Mouse (Mus musculus): Measurements from ENCODE around the gene Naif1. TPM values are rescaled to one million over a fixed set of nuclear protein-coding genes. Genes with fewer than 3 reads are reported as not detected.

The Naif1 gene
- polyA plus RNA-seq (2012; rRNA removed), result 4.8 and 5.2 TPM in 2 replicates

GRCm38 (mm10) chr2:32449761-32450754 is at the start of gene Naif1:
TSS of gene Naif1 (plus strand) at chr2:32450457.
- DNase-seq, result no peak
- H3K27ac ChIP-seq (ENCODE audit: insufficient read depth, low read depth, low read length), result no peak within 1 kb of the TSS
- no peaks in the 10 kb centered on the region for H3K36me3 ChIP-seq (ENCODE audit: control insufficient read depth, insufficient read depth, low read length)
- no peaks in the 10 kb centered on the region for H3K27me3 ChIP-seq (replicated peaks; ENCODE audit: control insufficient read depth, insufficient read depth, low read length)
- no peak for TF ChIP-seq CTCF (conservative IDR thresholded peaks at IDR 0.05; ENCODE audit: insufficient read depth, insufficient read length, low read depth, low read length)
- TF ChIP-seq POLR2A (IDR thresholded peaks at IDR 0.05; ENCODE audit: low read depth, low read length), result no peak
- peak within 1 kb of the TSS; percentile 63 for H3K4me3 ChIP-seq (ENCODE audit: insufficient read depth, low read depth, low read length)
- peaks cover 20% of the 10 kb centered on the region for H3K4me1 ChIP-seq (ENCODE audit: control insufficient read depth, insufficient read depth, low read length)
- WGBS, result 80% methylated on average over 15 of the region's 15 CpGs

GRCm38 (mm10) chr2:32404663-32405062 is 45.6 kb upstream of the Naif1 start:
- DNase-seq, result peak; percentile 97
- WGBS, result 20% methylated on average over 2 of the region's 2 CpGs
- Histone ChIP-seq H3K27ac (ENCODE audit: insufficient read depth, low read depth, low read length) (no peak overlapping the region), H3K36me3 (ENCODE audit: control insufficient read depth, insufficient read depth, low read length) (peaks cover 1% of the 10 kb centered on the region; the same call in 1 of the 2 replicates), H3K4me3 (ENCODE audit: insufficient read depth, low read depth, low read length) (no peak overlapping the region), H3K4me1 (ENCODE audit: control insufficient read depth, insufficient read depth, low read length) (peaks cover 23% of the 10 kb centered on the region), H3K27me3 (replicated peaks; ENCODE audit: control insufficient read depth, insufficient read depth, low read length) (no peaks in the 10 kb centered on the region)
- peak; percentile 100 for TF ChIP-seq CTCF (conservative IDR thresholded peaks at IDR 0.05; ENCODE audit: insufficient read depth, insufficient read length, low read depth, low read length)
- TF ChIP-seq POLR2A (IDR thresholded peaks at IDR 0.05; ENCODE audit: low read depth, low read length), result no peak

- Histone ChIP-seq H3K27ac (ENCODE audit: insufficient read depth, low read depth, low read length) (peak overlapping the region; percentile 88), H3K36me3 (ENCODE audit: control insufficient read depth, insufficient read depth, low read length) (peaks cover under 1% of the 10 kb centered on the region; the same call in 1 of the 2 replicates), H3K4me1 (ENCODE audit: control insufficient read depth, insufficient read depth, low read length) (peaks cover 23% of the 10 kb centered on the region), H3K4me3 (ENCODE audit: insufficient read depth, low read depth, low read length) (no peak overlapping the region), H3K27me3 (replicated peaks; ENCODE audit: control insufficient read depth, insufficient read depth, low read length) (no peaks in the 10 kb centered on the region)
- WGBS, result 54% methylated on average over 7 of the region's 7 CpGs
- TF ChIP-seq CTCF (conservative IDR thresholded peaks at IDR 0.05; ENCODE audit: insufficient read depth, insufficient read length, low read depth, low read length) (no peak), POLR2A (IDR thresholded peaks at IDR 0.05; ENCODE audit: low read depth, low read length) (no peak)
- DNase-seq, result peak; percentile 76
These were observed 43.0 kb upstream of the Naif1 start for GRCm38 (mm10) chr2:32407144-32407824.

GRCm38 (mm10) chr2:32408429-32409424 is 41.5 kb upstream of the Naif1 start:
- H3K4me1 ChIP-seq (ENCODE audit: control insufficient read depth, insufficient read depth, low read length), result peaks cover 23% of the 10 kb centered on the region
- H3K36me3 ChIP-seq (ENCODE audit: control insufficient read depth, insufficient read depth, low read length), result no peaks in the 10 kb centered on the region
- peak; percentile 95 for DNase-seq
- H3K27ac ChIP-seq (ENCODE audit: insufficient read depth, low read depth, low read length), result peak overlapping the region; percentile 99
- no peak overlapping the region for H3K4me3 ChIP-seq (ENCODE audit: insufficient read depth, low read depth, low read length)
- 30% methylated on average over 25 of the region's 25 CpGs for WGBS
- no peaks in the 10 kb centered on the region for H3K27me3 ChIP-seq (replicated peaks; ENCODE audit: control insufficient read depth, insufficient read depth, low read length)
- TF ChIP-seq CTCF (conservative IDR thresholded peaks at IDR 0.05; ENCODE audit: insufficient read depth, insufficient read length, low read depth, low read length) (0 out of 2 replicates have a peak, but pooled peaks have one; percentile 1), POLR2A (IDR thresholded peaks at IDR 0.05; ENCODE audit: low read depth, low read length) (peak; percentile 60)

- Histone ChIP-seq H3K27ac (ENCODE audit: insufficient read depth, low read depth, low read length) (no peak overlapping the region), H3K36me3 (ENCODE audit: control insufficient read depth, insufficient read depth, low read length) (peaks cover 6% of the 10 kb centered on the region), H3K4me1 (ENCODE audit: control insufficient read depth, insufficient read depth, low read length) (peaks cover 30% of the 10 kb centered on the region), H3K4me3 (ENCODE audit: insufficient read depth, low read depth, low read length) (no peak overlapping the region), H3K27me3 (replicated peaks; ENCODE audit: control insufficient read depth, insufficient read depth, low read length) (no peaks in the 10 kb centered on the region)
- TF ChIP-seq CTCF (conservative IDR thresholded peaks at IDR 0.05; ENCODE audit: insufficient read depth, insufficient read length, low read depth, low read length) (no peak), POLR2A (IDR thresholded peaks at IDR 0.05; ENCODE audit: low read depth, low read length) (no peak)
- WGBS, result 56% methylated on average over 7 of the region's 7 CpGs
- DNase-seq, result no peak
These were observed 38.9 kb upstream of the Naif1 start for GRCm38 (mm10) chr2:32411407-32411806.
